Mouse (Mus musculus): ENCODE measurements around the gene Ccdc114. TPM values are rescaled to one million over a fixed set of nuclear protein-coding genes. Genes with fewer than 3 reads are reported as not detected.
"Not testable (repeated sequence)": the region's sequence is repeated elsewhere in the genome, so short reads cannot be mapped to it uniquely, and the experiment has no call there.

Ccdc114 gene
- polyA plus RNA-seq (2015; fragmentation: Nextera tagmentation; extraction: Ambion mirVana) = 0.91 and 1.2 TPM in 2 replicates

GRCm38 (mm10) chr7:45923762-45924428 is at the start of gene Ccdc114:
Gene Ccdc114, plus strand, starts transcription at chr7:45924072.
- no peaks in the 10 kb centered on the region; the same call in 1 of the 2 replicates for H3K27me3 ChIP-seq
- ATAC-seq (ENCODE audit: insufficient read depth) = peak; percentile 62
- 2% methylated on average over 24 of the region's 24 CpGs for WGBS (ENCODE audit: insufficient replicate concordance)
- peak within 1 kb of the TSS; percentile 72 for H3K4me2 ChIP-seq
- H3K9me3 ChIP-seq (replicated peaks) = no peaks in the 10 kb centered on the region
- H3K27ac ChIP-seq (replicated peaks) = peak within 1 kb of the TSS; percentile 87
- H3K4me3 ChIP-seq (replicated peaks) = peak within 1 kb of the TSS; percentile 60
- H3K9ac ChIP-seq = peak within 1 kb of the TSS; percentile 28
- peaks cover 59% of the 10 kb centered on the region for H3K4me1 ChIP-seq (replicated peaks)
- 0 out of 2 replicates have a peak, but pooled peaks cover 4% of the 10 kb centered on the region for H3K36me3 ChIP-seq (replicated peaks)

DNA sequence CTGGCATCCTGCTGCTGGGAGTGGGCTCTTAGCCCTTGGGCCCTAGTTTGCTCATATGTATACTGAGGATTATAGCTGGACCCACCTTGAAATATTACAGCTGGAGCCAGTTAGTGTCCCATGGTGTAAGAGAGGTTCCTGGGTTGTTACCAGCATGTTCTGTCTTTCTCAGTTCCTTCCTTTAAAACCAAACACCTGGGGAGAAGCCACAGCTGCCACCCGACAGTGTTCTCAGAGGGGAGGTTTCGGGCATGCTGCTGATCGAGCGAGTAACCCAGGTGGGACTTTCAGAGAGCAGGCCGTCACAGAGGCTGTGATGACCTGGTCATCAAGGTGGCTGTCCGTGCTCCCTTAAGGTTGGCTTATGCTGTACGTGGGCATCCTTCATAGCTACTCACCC is 47.0 kb upstream of the Ccdc114 start:
- Histone ChIP-seq H3K4me1 (replicated peaks) (peaks cover 29% of the 10 kb centered on the region), H3K36me3 (replicated peaks) (peaks cover 73% of the 10 kb centered on the region)
- no peak for ATAC-seq (ENCODE audit: insufficient read depth)

DNA sequence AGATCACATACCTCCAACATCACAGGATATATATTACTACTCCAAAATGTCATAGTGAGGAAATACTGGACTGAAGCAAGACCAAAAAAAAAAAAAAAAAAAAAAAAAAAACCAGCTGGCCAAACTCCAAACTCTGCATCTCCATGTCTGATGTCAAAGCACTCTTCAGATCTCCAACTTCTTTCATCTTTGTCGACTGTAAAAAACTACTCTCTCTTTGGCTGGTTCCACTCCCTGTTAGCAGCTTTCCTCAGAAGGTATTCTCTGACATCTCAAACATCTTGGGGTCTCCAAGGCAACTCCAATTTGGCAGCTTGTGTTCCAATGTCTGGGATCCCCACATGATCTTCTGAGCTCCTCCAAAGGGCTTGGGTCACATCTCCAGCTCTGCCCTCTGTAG is 45.6 kb upstream of the Ccdc114 start, which contains the start of gene Grin2d:
Gene Grin2d, minus strand, starts transcription at position 101 of the 400 bp plus-strand sequence.
- peaks cover 22% of the 10 kb centered on the region for H3K4me1 ChIP-seq (replicated peaks)
- not testable (repeated sequence) for H3K9ac ChIP-seq; H3K27me3 ChIP-seq; H3K27ac ChIP-seq (replicated peaks); ATAC-seq (ENCODE audit: insufficient read depth); H3K4me2 ChIP-seq; H3K4me3 ChIP-seq (replicated peaks); H3K9me3 ChIP-seq (replicated peaks)
- peaks cover 87% of the 10 kb centered on the region for H3K36me3 ChIP-seq (replicated peaks)
- WGBS (ENCODE audit: insufficient replicate concordance) = 72% methylated on average over 1 of the region's 1 CpGs

More for the DNA sequence above, 47.0 kb upstream of the Ccdc114 start:
- peaks cover 6% of the 10 kb centered on the region for H3K27me3 ChIP-seq
- 80% methylated on average over 7 of the region's 7 CpGs for WGBS (ENCODE audit: insufficient replicate concordance)
- H3K9me3 ChIP-seq (replicated peaks) = no peaks in the 10 kb centered on the region
- no peak overlapping the region for H3K27ac ChIP-seq (replicated peaks)
- no peak overlapping the region for H3K9ac ChIP-seq
- no peak overlapping the region for H3K4me2 ChIP-seq
- no peak overlapping the region for H3K4me3 ChIP-seq (replicated peaks)

GRCm38 (mm10) chr7:45880531-45880930 is 43.3 kb upstream of the Ccdc114 start:
- H3K9ac ChIP-seq = no peak overlapping the region
- H3K27me3 ChIP-seq = no peaks in the 10 kb centered on the region
- no peak for ATAC-seq (ENCODE audit: insufficient read depth)
- peaks cover 3% of the 10 kb centered on the region; the same call in 1 of the 2 replicates for H3K4me1 ChIP-seq (replicated peaks)
- no peak overlapping the region for H3K4me3 ChIP-seq (replicated peaks)
- H3K9me3 ChIP-seq (replicated peaks) = no peaks in the 10 kb centered on the region
- 79% methylated on average over 4 of the region's 4 CpGs for WGBS (ENCODE audit: insufficient replicate concordance)
- peaks cover 94% of the 10 kb centered on the region for H3K36me3 ChIP-seq (replicated peaks)
- no peak overlapping the region for H3K4me2 ChIP-seq
- H3K27ac ChIP-seq (replicated peaks) = no peak overlapping the region

DNA sequence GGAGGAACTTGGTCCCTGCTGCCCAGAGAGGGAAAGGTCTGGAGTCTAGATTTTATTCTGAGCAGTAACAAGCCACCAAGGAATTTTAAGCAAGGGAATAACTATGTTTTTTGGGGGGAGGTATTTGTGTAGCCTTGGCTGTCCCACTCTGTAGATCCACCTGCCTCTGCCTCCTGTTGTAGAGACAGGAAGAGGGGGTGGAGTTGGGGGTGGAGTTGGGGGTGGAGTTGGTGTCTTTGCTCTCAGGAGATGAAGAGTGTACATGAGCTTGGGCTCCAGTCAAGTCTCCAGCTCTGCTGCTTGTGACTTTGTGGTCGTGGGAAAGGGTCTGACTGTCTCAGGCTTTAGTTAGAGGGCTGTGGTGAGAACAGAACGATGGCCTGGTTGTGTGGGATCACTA is 42.9 kb upstream of the Ccdc114 start:
- H3K36me3 ChIP-seq (replicated peaks) = peaks cover 94% of the 10 kb centered on the region
- 55% methylated on average over 2 of the region's 2 CpGs for WGBS (ENCODE audit: insufficient replicate concordance)
- H3K4me1 ChIP-seq (replicated peaks) = no peaks in the 10 kb centered on the region
- ATAC-seq (ENCODE audit: insufficient read depth) = no peak
- H3K9ac ChIP-seq = no peak overlapping the region
- H3K9me3 ChIP-seq (replicated peaks) = no peaks in the 10 kb centered on the region
- H3K27me3 ChIP-seq = no peaks in the 10 kb centered on the region
- no peak overlapping the region for H3K4me3 ChIP-seq (replicated peaks)
- H3K27ac ChIP-seq (replicated peaks) = no peak overlapping the region
- H3K4me2 ChIP-seq = no peak overlapping the region

GRCm38 (mm10) chr7:45887246-45887645 is 36.6 kb upstream of the Ccdc114 start:
- Histone ChIP-seq H3K27me3 (no peaks in the 10 kb centered on the region; the same call in 1 of the 2 replicates), H3K4me1 (replicated peaks) (peaks cover 3% of the 10 kb centered on the region; the same call in 1 of the 2 replicates), H3K9ac (no peak overlapping the region), H3K27ac (replicated peaks) (no peak overlapping the region), H3K4me2 (no peak overlapping the region), H3K36me3 (replicated peaks) (peaks cover 39% of the 10 kb centered on the region), H3K9me3 (replicated peaks) (no peaks in the 10 kb centered on the region), H3K4me3 (replicated peaks) (no peak overlapping the region)
- no peak for ATAC-seq (ENCODE audit: insufficient read depth)
- 17% methylated on average over 3 of the region's 3 CpGs for WGBS (ENCODE audit: insufficient replicate concordance)

DNA sequence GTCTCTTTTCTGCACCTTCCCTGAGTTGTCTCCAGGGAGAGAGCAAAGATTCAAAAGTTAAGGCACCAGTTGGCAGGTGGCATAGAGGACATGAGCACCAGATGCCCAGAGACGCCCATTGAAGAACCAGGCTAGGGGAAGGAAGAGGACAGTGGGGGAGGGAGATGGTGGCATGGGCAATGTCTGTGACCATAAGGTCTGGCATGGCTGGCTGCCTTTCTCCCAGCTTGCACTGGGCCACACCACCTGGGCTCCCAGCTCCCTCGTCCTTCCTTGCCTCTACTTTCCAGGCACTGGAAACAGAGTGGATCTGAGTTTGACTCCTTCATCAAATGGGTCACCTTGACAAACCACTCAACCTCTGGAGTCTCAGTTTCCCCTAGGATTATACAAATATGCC is 31.2 kb upstream of the Ccdc114 start:
- no peaks in the 10 kb centered on the region for H3K9me3 ChIP-seq (replicated peaks)
- 63% methylated on average over 2 of the region's 2 CpGs for WGBS (ENCODE audit: insufficient replicate concordance)
- H3K36me3 ChIP-seq (replicated peaks) = no peaks in the 10 kb centered on the region
- H3K9ac ChIP-seq = no peak overlapping the region
- ATAC-seq (ENCODE audit: insufficient read depth) = no peak
- H3K27ac ChIP-seq (replicated peaks) = no peak overlapping the region
- H3K4me1 ChIP-seq (replicated peaks) = peaks cover 18% of the 10 kb centered on the region
- no peak overlapping the region for H3K4me3 ChIP-seq (replicated peaks)
- H3K27me3 ChIP-seq = no peaks in the 10 kb centered on the region; the same call in 1 of the 2 replicates
- no peak overlapping the region for H3K4me2 ChIP-seq

DNA sequence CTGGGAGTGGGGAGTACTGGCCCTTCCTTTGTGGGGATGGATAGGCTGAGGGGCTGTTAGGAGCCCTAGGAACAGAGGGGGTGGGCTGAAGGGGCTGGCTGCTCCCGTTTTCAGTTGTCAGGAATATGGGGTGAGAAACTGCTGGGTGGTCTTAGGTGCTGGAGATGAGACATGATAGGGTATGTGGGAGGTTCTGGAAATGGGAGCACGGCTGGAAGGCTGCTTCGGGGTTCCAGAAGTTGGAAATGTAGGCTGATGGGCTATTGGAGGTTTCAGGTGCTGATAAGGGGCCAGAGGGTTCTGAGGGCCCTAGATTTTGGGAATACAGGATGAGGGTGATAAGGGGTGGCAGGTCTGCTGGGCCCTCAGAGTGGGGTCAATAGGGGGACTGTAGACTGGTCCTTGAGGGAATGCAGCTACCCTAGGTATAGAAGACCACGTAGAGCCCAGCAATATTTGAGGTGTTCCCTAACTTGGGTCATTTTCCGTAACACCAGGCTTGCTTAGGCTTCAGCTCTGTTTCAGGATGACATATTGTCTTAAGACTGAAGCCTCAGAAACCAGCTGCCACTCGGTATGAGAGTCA is 27.8 kb upstream of the Ccdc114 start:
- peak overlapping the region; percentile 81 for H3K27ac ChIP-seq (replicated peaks)
- H3K36me3 ChIP-seq (replicated peaks) = no peaks in the 10 kb centered on the region
- H3K4me1 ChIP-seq (replicated peaks) = peaks cover 28% of the 10 kb centered on the region
- H3K27me3 ChIP-seq = no peaks in the 10 kb centered on the region; the same call in 1 of the 2 replicates
- 69% methylated on average over 6 of the region's 6 CpGs for WGBS (ENCODE audit: insufficient replicate concordance)
- ATAC-seq (ENCODE audit: insufficient read depth) = peak; percentile 0; the same call in 1 of the 2 replicates
- peak overlapping the region; percentile 29; the same call in 1 of the 2 replicates for H3K9ac ChIP-seq
- H3K4me2 ChIP-seq = peak overlapping the region; percentile 88
- peak overlapping the region; percentile 62 for H3K4me3 ChIP-seq (replicated peaks)
- H3K9me3 ChIP-seq (replicated peaks) = no peaks in the 10 kb centered on the region

DNA sequence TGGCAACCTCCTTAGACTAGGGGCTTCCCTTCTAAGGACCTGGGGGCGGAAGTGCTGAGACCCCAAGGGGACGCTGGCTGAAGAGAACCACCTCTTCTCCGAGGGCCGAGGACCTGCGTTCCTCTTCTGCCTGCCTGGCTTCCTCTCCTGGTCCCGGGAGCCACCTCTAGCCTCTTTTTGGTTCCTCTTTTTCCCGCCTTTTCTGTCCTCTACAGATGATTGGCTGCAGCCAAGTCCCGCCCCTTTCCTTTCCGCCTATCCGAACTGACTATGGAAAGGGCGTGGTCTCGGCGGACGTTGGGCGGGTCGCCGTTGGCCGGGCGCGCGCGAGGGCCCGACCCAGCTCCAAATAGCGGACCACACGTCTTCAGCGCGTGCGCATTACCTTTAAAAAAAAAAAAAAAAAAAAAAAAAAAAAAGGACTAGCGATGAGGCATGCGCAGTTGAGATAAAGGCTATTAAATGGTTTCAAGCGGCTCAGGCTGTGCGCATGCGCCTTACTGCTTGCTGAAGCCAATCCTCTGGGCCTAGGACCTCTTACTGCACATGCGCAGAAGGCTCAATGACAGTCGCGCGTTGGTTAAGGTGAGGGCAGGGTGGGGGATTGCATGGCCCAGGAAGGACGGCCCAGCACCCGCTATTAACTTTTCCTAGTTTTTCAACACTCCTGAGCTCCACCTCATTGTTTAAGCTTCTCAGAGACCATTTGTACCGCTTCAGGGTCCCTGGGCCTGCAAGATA is 27.2 kb upstream of the Ccdc114 start, which contains the start of the genes Syngr4 and Tmem143:
Gene Syngr4, minus strand, starts transcription at position 198 of the 741 bp plus-strand sequence.
Gene Tmem143, plus strand, starts transcription at position 425 of the 741 bp plus-strand sequence.
- Histone ChIP-seq H3K36me3 (replicated peaks) (no peaks in the 10 kb centered on the region), H3K9me3 (replicated peaks) (no peaks in the 10 kb centered on the region), H3K27ac (replicated peaks) (peak within 1 kb of the TSS; percentile 81), H3K4me1 (replicated peaks) (peaks cover 32% of the 10 kb centered on the region), H3K4me3 (replicated peaks) (peak within 1 kb of the TSS; percentile 62), H3K9ac (peak within 1 kb of the TSS; percentile 56), H3K27me3 (no peaks in the 10 kb centered on the region; the same call in 1 of the 2 replicates), H3K4me2 (peak within 1 kb of the TSS; percentile 88)
- ATAC-seq (ENCODE audit: insufficient read depth) = peak; percentile 79
- WGBS (ENCODE audit: insufficient replicate concordance) = under 1% methylated on average over 40 of the region's 40 CpGs

DNA sequence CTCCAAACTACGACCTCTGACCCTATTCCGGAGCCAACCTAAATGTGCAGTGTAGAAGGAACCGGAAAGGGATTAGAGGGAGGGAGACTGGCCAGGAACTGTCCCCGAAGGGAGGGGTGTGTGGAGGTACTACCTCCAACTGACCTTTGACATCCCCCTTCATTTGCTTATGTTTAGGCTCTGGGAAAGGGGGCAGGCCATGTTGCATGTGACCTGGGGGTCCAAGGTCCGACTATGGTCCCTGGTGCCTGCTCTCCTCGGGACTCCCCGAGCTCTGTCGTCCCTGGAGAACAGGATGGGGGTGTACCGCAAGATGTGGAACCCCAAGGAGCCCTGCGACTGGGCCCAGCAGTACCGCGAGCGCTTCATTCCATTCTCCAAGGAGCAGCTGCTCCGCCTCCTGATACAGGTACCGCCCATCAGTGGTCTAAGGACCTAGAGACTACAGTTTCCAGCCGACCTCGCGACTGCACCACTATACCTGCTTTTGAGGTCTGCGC is 26.6 kb upstream of the Ccdc114 start:
- H3K4me2 ChIP-seq = peak overlapping the region; percentile 88
- peak overlapping the region; percentile 81 for H3K27ac ChIP-seq (replicated peaks)
- no peaks in the 10 kb centered on the region for H3K27me3 ChIP-seq
- H3K4me1 ChIP-seq (replicated peaks) = peaks cover 35% of the 10 kb centered on the region
- H3K4me3 ChIP-seq (replicated peaks) = peak overlapping the region; percentile 62
- ATAC-seq (ENCODE audit: insufficient read depth) = peak; percentile 75
- no peaks in the 10 kb centered on the region for H3K9me3 ChIP-seq (replicated peaks)
- no peaks in the 10 kb centered on the region for H3K36me3 ChIP-seq (replicated peaks)
- peak overlapping the region; percentile 56 for H3K9ac ChIP-seq
- under 1% methylated on average over 19 of the region's 19 CpGs for WGBS (ENCODE audit: insufficient replicate concordance)

Data from liver, embryonic 15.5 days (tissue).